Mouse (Mus musculus) layer of hippocampus, adult 6 months (tissue): ENCODE data around the gene Olfr1155. TPM values are rescaled to one million over a fixed set of nuclear protein-coding genes. Genes with fewer than 3 reads are reported as not detected.

ENCODE experiments used
- long read RNA-seq, 2 experiments: library from polyadenylated mRNA; unstranded; transcript quantifications; one replicate each; pipeline ENCODE4 v2.0.0; 2019 to 2020
- polyA plus RNA-seq: library from polyadenylated mRNA; unstranded; fragments of <200 nt; fragmentation: Nextera tagmentation; gene quantifications from 2 replicates; pipeline ENCODE4 v1.2.3, GENCODE M21; 2021

Gene Olfr1155
- polyA plus RNA-seq: not detected in 2 replicates
- long read RNA-seq, experiment 1: 0 reads
- long read RNA-seq, experiment 2: 0 reads

GRCm38 (mm10) chr2:87945037-87945436 is at the start of gene Olfr1155:
Gene Olfr1155 (minus strand): TSS chr2:87945137.

GRCm38 (mm10) chr2:87989813-87990212 is 44.9 kb upstream of the Olfr1155 start, which contains the start of gene Olfr1158:
Gene Olfr1158 (plus strand): TSS chr2:87990113.

GRCm38 (mm10) chr2:87974563-87974962 is 29.6 kb upstream of the Olfr1155 start, which contains the start of gene Olfr74:
Gene Olfr74 (minus strand): TSS chr2:87974663.

GRCm38 (mm10) chr2:87968199-87968598 is 23.3 kb upstream of the Olfr1155 start, which contains the start of gene Olfr1157:
Gene Olfr1157 (minus strand): TSS chr2:87968299.

GRCm38 (mm10) chr2:87953000-87953399 is 8.1 kb upstream of the Olfr1155 start, which contains the start of gene Olfr1156:
Gene Olfr1156 (minus strand): TSS chr2:87953100.

GRCm38 (mm10) chr2:87905066-87905465 is 39.9 kb downstream of the Olfr1155 start, which contains the start of gene Olfr1154:
Gene Olfr1154 (minus strand): TSS chr2:87905166.

GRCm38 (mm10) chr2:87894662-87895061 is 50.3 kb downstream of the Olfr1155 start, which contains the start of gene Olfr1153:
Gene Olfr1153 (plus strand): TSS chr2:87894962.

Other genes with a start within 250 kb of the Olfr1155 start
- gene Olfr1137, start 232.0 kb downstream of the Olfr1155 start, polyA plus RNA-seq: not detected in 2 replicates
- gene Olfr1138, start 205.2 kb downstream of the Olfr1155 start, polyA plus RNA-seq: not detected in 2 replicates
- gene Olfr1140, start 201.4 kb downstream of the Olfr1155 start, polyA plus RNA-seq: not detected in 2 replicates
- not detected in 2 replicates for gene Olfr1141, start 191.1 kb downstream of the Olfr1155 start, polyA plus RNA-seq
- not detected in 2 replicates for gene Olfr152, start 165.7 kb downstream of the Olfr1155 start, polyA plus RNA-seq
- gene Olfr1143, start 144.5 kb downstream of the Olfr1155 start, polyA plus RNA-seq: not detected in 2 replicates
- not detected in 2 replicates for gene Olfr1145, start 135.3 kb downstream of the Olfr1155 start, polyA plus RNA-seq
- gene Olfr1148, start 114.6 kb downstream of the Olfr1155 start, polyA plus RNA-seq: not detected in 2 replicates
- gene Olfr1150-ps1, start 101.1 kb downstream of the Olfr1155 start, polyA plus RNA-seq: not detected in 2 replicates
- not detected in 2 replicates for gene Olfr1151, start 89.3 kb downstream of the Olfr1155 start, polyA plus RNA-seq
- gene Olfr1152, start 78.6 kb downstream of the Olfr1155 start, polyA plus RNA-seq: not detected in 2 replicates
- gene Olfr1153, start 50.2 kb downstream of the Olfr1155 start, polyA plus RNA-seq: not detected in 2 replicates
- not detected in 2 replicates for gene Olfr1154, start 40.0 kb downstream of the Olfr1155 start, polyA plus RNA-seq
- gene Olfr1156, start 8.0 kb upstream of the Olfr1155 start, polyA plus RNA-seq: not detected in 2 replicates
- not detected in 2 replicates for gene Olfr1157, start 23.2 kb upstream of the Olfr1155 start, polyA plus RNA-seq
- gene Olfr74, start 29.5 kb upstream of the Olfr1155 start, polyA plus RNA-seq: not detected in 2 replicates
- gene Olfr1158, start 45.0 kb upstream of the Olfr1155 start, polyA plus RNA-seq: not detected in 2 replicates
- not detected in 2 replicates for gene Olfr1160, start 63.1 kb upstream of the Olfr1155 start, polyA plus RNA-seq
- gene Olfr1161, start 77.6 kb upstream of the Olfr1155 start, polyA plus RNA-seq: not detected in 2 replicates
- not detected in 2 replicates for gene Olfr73, start 92.6 kb upstream of the Olfr1155 start, polyA plus RNA-seq
- gene Olfr1162, start 106.0 kb upstream of the Olfr1155 start, polyA plus RNA-seq: not detected in 2 replicates
- not detected in 2 replicates for gene Olfr1163, start 126.7 kb upstream of the Olfr1155 start, polyA plus RNA-seq
- not detected in 2 replicates for gene Olfr1164, start 148.8 kb upstream of the Olfr1155 start, polyA plus RNA-seq
- not detected in 2 replicates for gene Olfr1166, start 183.1 kb upstream of the Olfr1155 start, polyA plus RNA-seq
- gene Olfr1167, start 210.1 kb upstream of the Olfr1155 start, polyA plus RNA-seq: not detected in 2 replicates
- not detected in 2 replicates for gene Olfr1168, start 236.7 kb upstream of the Olfr1155 start, polyA plus RNA-seq